Mouse (Mus musculus) testis, adult 2 months (tissue): Measurements from ENCODE around the gene 2810021J22Rik.

Source experiments
- CTCF ChIP-seq: fragments of 200-500 bp; IDR thresholded peaks from 2 replicates; pipeline ENCODE4 v1.5.1; 2012; ENCODE audit warnings: low read depth, mild to moderate bottlenecking, inconsistent platforms, low read length, moderate library complexity; ENCODE audit not compliant: control insufficient read depth, insufficient read depth, insufficient replicate concordance
- POLR2A ChIP-seq: fragments of 200-500 bp; IDR thresholded peaks from 2 replicates; pipeline ENCODE4 v1.6.1; 2012; ENCODE audit warnings: low read depth, mild to moderate bottlenecking, inconsistent platforms, low read length, moderate library complexity; ENCODE audit not compliant: control insufficient read depth

- TF ChIP-seq CTCF, result no peak
- TF ChIP-seq POLR2A, result no peak
Observed at GRCm38 (mm10) chr11:58904410-58904718, 37.3 kb downstream of the 2810021J22Rik start.
